Mouse (Mus musculus): ENCODE data around the gene Ofcc1. TPM values are rescaled to one million over a fixed set of nuclear protein-coding genes. Genes with fewer than 3 reads are reported as not detected.

Gene Ofcc1
- polyA plus RNA-seq, 1 experiment from 2014 or later, result not detected

DNA sequence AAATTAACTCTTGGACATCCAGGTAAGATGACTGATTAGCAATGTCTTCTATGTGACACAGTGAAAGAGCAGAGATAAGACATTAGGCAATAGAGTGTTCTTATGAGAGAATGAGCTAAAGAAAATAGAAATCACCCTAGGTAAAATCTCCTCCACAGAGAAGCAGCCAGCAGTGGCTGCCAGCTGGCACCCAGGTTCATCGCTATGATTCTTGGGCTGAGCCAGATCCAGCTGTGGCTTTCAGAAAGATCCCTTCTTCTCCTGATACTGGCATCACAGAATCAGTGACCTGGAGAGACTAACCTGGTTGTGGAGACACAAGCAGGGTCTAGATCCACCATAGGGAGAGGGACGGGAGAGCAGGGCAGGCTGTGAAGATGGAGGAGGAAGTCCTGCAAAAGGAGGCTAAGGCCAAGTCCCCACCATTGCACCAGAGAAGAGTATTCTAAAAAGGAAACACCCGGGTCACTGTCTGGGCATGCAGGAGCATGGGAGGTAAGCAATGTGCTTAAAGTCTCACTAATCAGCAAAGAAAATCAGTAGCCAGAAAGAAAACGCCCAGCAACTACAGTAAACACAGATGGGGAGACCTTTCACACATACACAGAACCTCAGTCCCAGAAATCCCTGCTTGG, 46.0 kb downstream of the Ofcc1 start:
- ATAC-seq (replicated peaks), result no peak
- 79% methylated on average over 4 of the region's 4 CpGs for WGBS
- H3K4me3 ChIP-seq, result no peak overlapping the region

GRCm38 (mm10) chr13:40292891-40293290, 68.4 kb downstream of the Ofcc1 start:
- no peak overlapping the region for H3K4me3 ChIP-seq
- no peaks in the 10 kb centered on the region for H3K9me3 ChIP-seq
- H3K4me2 ChIP-seq (replicated peaks), result no peak overlapping the region
- H3K4me1 ChIP-seq, result no peaks in the 10 kb centered on the region
- H3K27me3 ChIP-seq, result no peaks in the 10 kb centered on the region
- 75% methylated on average over 2 of the region's 2 CpGs for WGBS
- no peak for ATAC-seq (replicated peaks)
- H3K27ac ChIP-seq (replicated peaks), result no peak overlapping the region
- H3K36me3 ChIP-seq, result no peaks in the 10 kb centered on the region
- no peak overlapping the region for H3K9ac ChIP-seq (replicated peaks)

More for the DNA sequence above, 46.0 kb downstream of the Ofcc1 start:
- Histone ChIP-seq H3K9me3 (no peaks in the 10 kb centered on the region), H3K27me3 (no peaks in the 10 kb centered on the region), H3K27ac (replicated peaks) (no peak overlapping the region), H3K9ac (replicated peaks) (no peak overlapping the region), H3K4me1 (no peaks in the 10 kb centered on the region), H3K36me3 (no peaks in the 10 kb centered on the region), H3K4me2 (replicated peaks) (no peak overlapping the region)

- Histone ChIP-seq H3K4me1 (peaks cover 8% of the 10 kb centered on the region), H3K9ac (replicated peaks) (no peak overlapping the region), H3K4me2 (replicated peaks) (no peak overlapping the region), H3K9me3 (no peaks in the 10 kb centered on the region), H3K36me3 (no peaks in the 10 kb centered on the region), H3K27me3 (no peaks in the 10 kb centered on the region), H3K4me3 (no peak overlapping the region), H3K27ac (replicated peaks) (no peak overlapping the region)
- no peak for ATAC-seq (replicated peaks)
- 48% methylated on average over 10 of the region's 10 CpGs for WGBS
These were observed 70.4 kb downstream of the Ofcc1 start for GRCm38 (mm10) chr13:40290846-40291245.

- Histone ChIP-seq H3K4me1 (peaks cover 8% of the 10 kb centered on the region), H3K27ac (replicated peaks) (no peak overlapping the region), H3K36me3 (no peaks in the 10 kb centered on the region), H3K9ac (replicated peaks) (no peak overlapping the region), H3K9me3 (no peaks in the 10 kb centered on the region), H3K27me3 (no peaks in the 10 kb centered on the region), H3K4me2 (replicated peaks) (no peak overlapping the region), H3K4me3 (no peak overlapping the region)
- WGBS, result 90% methylated on average over 4 of the region's 4 CpGs
- ATAC-seq (replicated peaks), result no peak
These were observed 72.6 kb downstream of the Ofcc1 start for GRCm38 (mm10) chr13:40288650-40289049.

GRCm38 (mm10) chr13:40287266-40288002, 73.8 kb downstream of the Ofcc1 start:
- WGBS, result 34% methylated on average over 21 of the region's 21 CpGs
- Histone ChIP-seq H3K9me3 (no peaks in the 10 kb centered on the region), H3K9ac (replicated peaks) (no peak overlapping the region), H3K4me3 (no peak overlapping the region), H3K4me1 (peaks cover 8% of the 10 kb centered on the region), H3K36me3 (no peaks in the 10 kb centered on the region), H3K4me2 (replicated peaks) (peak overlapping the region; percentile 14; the same call in 1 of the 2 replicates), H3K27ac (replicated peaks) (no peak overlapping the region), H3K27me3 (no peaks in the 10 kb centered on the region)
- ATAC-seq (replicated peaks), result no peak

- no peak for ATAC-seq (replicated peaks)
- Histone ChIP-seq H3K9ac (replicated peaks) (no peak overlapping the region), H3K27ac (replicated peaks) (no peak overlapping the region), H3K4me1 (peaks cover 8% of the 10 kb centered on the region), H3K4me3 (no peak overlapping the region), H3K27me3 (no peaks in the 10 kb centered on the region), H3K4me2 (replicated peaks) (no peak overlapping the region), H3K9me3 (no peaks in the 10 kb centered on the region), H3K36me3 (no peaks in the 10 kb centered on the region)
- 84% methylated on average over 15 of the region's 15 CpGs for WGBS
These were observed 75.9 kb downstream of the Ofcc1 start for GRCm38 (mm10) chr13:40285234-40285791.

GRCm38 (mm10) chr13:40280616-40281015, 80.6 kb downstream of the Ofcc1 start:
- Histone ChIP-seq H3K4me3 (no peak overlapping the region), H3K9me3 (no peaks in the 10 kb centered on the region), H3K4me2 (replicated peaks) (no peak overlapping the region), H3K27me3 (no peaks in the 10 kb centered on the region), H3K9ac (replicated peaks) (no peak overlapping the region), H3K4me1 (no peaks in the 10 kb centered on the region), H3K27ac (replicated peaks) (no peak overlapping the region), H3K36me3 (no peaks in the 10 kb centered on the region)
- no peak for ATAC-seq (replicated peaks)
- WGBS, result 61% methylated on average over 5 of the region's 5 CpGs

- Histone ChIP-seq H3K9me3 (no peaks in the 10 kb centered on the region), H3K27ac (replicated peaks) (no peak overlapping the region), H3K4me2 (replicated peaks) (no peak overlapping the region), H3K9ac (replicated peaks) (no peak overlapping the region), H3K4me1 (no peaks in the 10 kb centered on the region), H3K27me3 (no peaks in the 10 kb centered on the region), H3K4me3 (no peak overlapping the region), H3K36me3 (no peaks in the 10 kb centered on the region)
- no peak for ATAC-seq (replicated peaks)
- 91% methylated on average over 9 of the region's 9 CpGs for WGBS
These were observed 93.7 kb downstream of the Ofcc1 start for GRCm38 (mm10) chr13:40267546-40267945.

DNA sequence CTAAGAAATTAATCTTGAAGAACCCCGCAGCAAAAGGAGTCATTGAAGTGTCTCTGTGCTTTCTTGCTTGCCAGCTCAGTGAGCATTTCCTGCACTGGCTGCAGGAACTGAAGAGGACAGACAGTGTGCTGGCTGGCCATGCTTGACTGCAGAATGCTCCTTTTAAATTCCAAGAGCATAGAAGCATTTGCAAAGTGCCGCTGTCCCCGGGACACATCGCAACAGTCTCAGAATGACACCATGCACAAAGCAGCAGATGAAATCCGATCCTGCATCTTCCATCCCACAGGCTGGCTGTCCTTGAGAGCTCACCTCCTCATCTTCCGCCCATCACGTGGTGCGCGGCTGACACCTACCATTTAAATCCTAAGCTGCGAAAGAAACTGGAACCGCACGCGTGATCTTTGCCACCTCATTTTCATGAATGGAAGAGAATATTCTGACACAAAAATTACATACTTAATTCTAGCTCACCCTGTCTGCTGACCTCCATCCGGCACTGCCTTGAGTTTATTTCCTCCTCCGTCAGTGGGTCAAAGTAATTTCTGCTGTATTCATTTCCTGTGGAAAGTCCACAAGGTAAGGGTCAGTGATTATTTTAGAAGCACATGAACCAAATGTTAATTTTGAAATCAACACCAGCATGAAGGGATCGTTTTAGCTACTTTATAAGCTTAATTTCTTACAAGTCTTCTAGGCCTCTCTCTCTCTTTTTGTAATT, 98.0 kb downstream of the Ofcc1 start:
- no peaks in the 10 kb centered on the region for H3K4me1 ChIP-seq
- ATAC-seq (replicated peaks), result no peak
- H3K9ac ChIP-seq (replicated peaks), result no peak overlapping the region
- WGBS, result 75% methylated on average over 16 of the region's 16 CpGs
- no peak overlapping the region for H3K27ac ChIP-seq (replicated peaks)
- H3K4me2 ChIP-seq (replicated peaks), result no peak overlapping the region
- H3K9me3 ChIP-seq, result no peaks in the 10 kb centered on the region
- no peaks in the 10 kb centered on the region for H3K27me3 ChIP-seq
- H3K36me3 ChIP-seq, result no peaks in the 10 kb centered on the region
- no peak overlapping the region for H3K4me3 ChIP-seq

GRCm38 (mm10) chr13:40258757-40259156, 102.5 kb downstream of the Ofcc1 start:
- no peaks in the 10 kb centered on the region for H3K36me3 ChIP-seq
- H3K4me1 ChIP-seq, result no peaks in the 10 kb centered on the region
- no peaks in the 10 kb centered on the region for H3K9me3 ChIP-seq
- no peak overlapping the region for H3K4me2 ChIP-seq (replicated peaks)
- 73% methylated on average over 5 of the region's 5 CpGs for WGBS
- no peak for ATAC-seq (replicated peaks)
- H3K4me3 ChIP-seq, result no peak overlapping the region
- no peak overlapping the region for H3K27ac ChIP-seq (replicated peaks)
- no peak overlapping the region for H3K9ac ChIP-seq (replicated peaks)
- H3K27me3 ChIP-seq, result no peaks in the 10 kb centered on the region

GRCm38 (mm10) chr13:40243821-40244220, 117.4 kb downstream of the Ofcc1 start:
- no peak overlapping the region for H3K4me2 ChIP-seq (replicated peaks)
- no peaks in the 10 kb centered on the region for H3K27me3 ChIP-seq
- H3K4me1 ChIP-seq, result no peaks in the 10 kb centered on the region
- no peaks in the 10 kb centered on the region for H3K9me3 ChIP-seq
- ATAC-seq (replicated peaks), result no peak
- H3K9ac ChIP-seq (replicated peaks), result no peak overlapping the region
- WGBS, result 73% methylated on average over 6 of the region's 6 CpGs
- no peak overlapping the region for H3K27ac ChIP-seq (replicated peaks)
- no peaks in the 10 kb centered on the region for H3K36me3 ChIP-seq
- no peak overlapping the region for H3K4me3 ChIP-seq

- H3K4me2 ChIP-seq (replicated peaks), result no peak overlapping the region
- no peak overlapping the region for H3K4me3 ChIP-seq
- H3K9ac ChIP-seq (replicated peaks), result no peak overlapping the region
- H3K4me1 ChIP-seq, result no peaks in the 10 kb centered on the region
- WGBS, result 70% methylated on average over 3 of the region's 3 CpGs
- no peaks in the 10 kb centered on the region for H3K9me3 ChIP-seq
- H3K36me3 ChIP-seq, result no peaks in the 10 kb centered on the region
- H3K27ac ChIP-seq (replicated peaks), result no peak overlapping the region
- no peaks in the 10 kb centered on the region for H3K27me3 ChIP-seq
- ATAC-seq (replicated peaks), result no peak
These were observed 124.9 kb downstream of the Ofcc1 start for GRCm38 (mm10) chr13:40236356-40236755.
